Mouse (Mus musculus): ENCODE data around the gene Cdh13. TPM values are rescaled to one million over a fixed set of nuclear protein-coding genes. Genes with fewer than 3 reads are reported as not detected.

Gene Cdh13
- polyA plus RNA-seq, 1 experiment = 30.7 TPM

DNA sequence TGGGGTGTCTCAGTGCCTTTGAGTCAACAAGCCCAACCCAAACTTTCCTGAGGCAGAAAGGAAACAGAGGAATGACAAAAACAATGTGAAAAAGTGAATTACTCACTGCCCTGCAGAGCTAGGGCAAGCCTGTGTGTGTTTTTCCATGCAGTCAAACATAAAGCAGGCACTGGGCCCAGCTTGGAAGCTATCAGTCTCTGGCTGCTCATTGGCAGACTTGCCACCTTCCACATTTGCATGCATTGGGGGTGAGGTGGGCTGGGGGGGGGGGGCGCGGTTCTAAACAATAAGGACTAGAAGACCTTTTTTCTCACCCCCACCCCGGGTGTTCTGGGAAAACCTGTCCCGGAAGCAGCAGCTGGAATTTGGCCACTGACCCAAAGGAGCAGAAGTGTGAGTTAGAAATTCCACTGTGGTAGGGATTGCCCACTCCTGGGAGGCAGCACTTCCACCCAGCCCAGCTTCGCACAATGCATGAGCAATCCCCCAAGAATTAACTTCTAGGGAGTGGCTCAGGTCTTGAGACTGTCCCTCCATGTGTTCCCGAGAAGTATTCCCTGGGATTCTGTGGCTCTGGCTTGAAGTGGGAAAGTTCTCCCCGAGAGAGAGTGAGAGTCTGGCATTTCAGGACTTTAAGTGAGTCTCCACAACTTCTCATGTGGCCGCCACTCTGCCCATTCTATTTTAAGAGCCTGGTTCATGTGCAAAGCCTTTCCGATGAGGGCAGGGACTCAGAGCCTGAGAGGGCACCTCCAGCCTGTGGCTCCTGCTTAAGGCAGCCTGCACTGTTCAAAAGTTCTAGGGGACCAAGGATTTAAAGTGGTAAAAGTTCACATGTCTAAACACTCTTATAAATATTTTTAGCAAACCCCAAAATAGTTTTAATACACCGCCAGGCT is 3.0 kb downstream of the Cdh13 start:
- H3K4me3 ChIP-seq (ENCODE audit: insufficient read depth, low read depth, low read length) = peak overlapping the region; percentile 73
- peak overlapping the region; percentile 93 for H3K27ac ChIP-seq (replicated peaks; ENCODE audit: low read depth, low read length)
- peaks cover 13% of the 10 kb centered on the region for H3K4me1 ChIP-seq (ENCODE audit: control insufficient read depth, insufficient read depth, insufficient read length, low read length)

- H3K27ac ChIP-seq (replicated peaks; ENCODE audit: low read depth, low read length) = peak overlapping the region; percentile 93
- peaks cover 13% of the 10 kb centered on the region for H3K4me1 ChIP-seq (ENCODE audit: control insufficient read depth, insufficient read depth, insufficient read length, low read length)
- H3K4me3 ChIP-seq (ENCODE audit: insufficient read depth, low read depth, low read length) = no peak overlapping the region
Measured at GRCm38 (mm10) chr8:118287496-118287895, 4.0 kb downstream of the Cdh13 start.

DNA sequence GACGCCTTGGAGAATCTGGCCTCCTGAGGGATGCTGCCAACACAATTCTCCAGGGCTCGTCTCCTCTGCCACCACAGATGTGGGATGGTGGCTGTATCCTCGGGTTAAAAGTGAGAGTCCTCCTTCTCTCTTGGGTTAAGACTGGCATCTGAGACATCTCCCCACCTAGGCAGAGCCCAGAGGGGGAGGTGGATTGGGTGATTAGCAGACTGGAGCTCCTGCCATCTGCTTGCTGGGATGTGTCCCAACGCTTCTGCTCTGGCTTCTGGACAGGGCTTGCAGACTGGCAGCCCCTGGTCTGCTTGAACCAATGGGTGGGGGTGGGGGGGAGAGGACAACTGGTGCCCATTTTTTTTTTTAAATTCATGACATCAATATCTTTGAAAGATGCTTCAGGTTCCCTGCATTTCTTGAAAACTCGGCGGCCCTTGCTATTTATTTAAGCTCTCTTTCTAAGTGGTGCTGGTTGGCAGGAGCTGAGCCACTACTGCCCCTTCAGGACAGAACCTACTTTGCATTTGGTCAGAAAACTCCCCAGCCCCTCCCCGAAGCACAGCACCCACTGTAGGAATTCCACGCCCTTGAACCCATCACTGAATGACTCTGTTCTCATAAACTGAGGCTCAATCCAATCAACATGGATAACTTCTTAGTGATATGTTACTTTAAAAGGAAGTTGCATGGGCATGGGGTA is 4.9 kb downstream of the Cdh13 start:
- peaks cover 13% of the 10 kb centered on the region for H3K4me1 ChIP-seq (ENCODE audit: control insufficient read depth, insufficient read depth, insufficient read length, low read length)
- H3K4me3 ChIP-seq (ENCODE audit: insufficient read depth, low read depth, low read length) = no peak overlapping the region
- H3K27ac ChIP-seq (replicated peaks; ENCODE audit: low read depth, low read length) = 0 out of 2 replicates have a peak overlapping the region, but pooled peaks have one; percentile 8

DNA sequence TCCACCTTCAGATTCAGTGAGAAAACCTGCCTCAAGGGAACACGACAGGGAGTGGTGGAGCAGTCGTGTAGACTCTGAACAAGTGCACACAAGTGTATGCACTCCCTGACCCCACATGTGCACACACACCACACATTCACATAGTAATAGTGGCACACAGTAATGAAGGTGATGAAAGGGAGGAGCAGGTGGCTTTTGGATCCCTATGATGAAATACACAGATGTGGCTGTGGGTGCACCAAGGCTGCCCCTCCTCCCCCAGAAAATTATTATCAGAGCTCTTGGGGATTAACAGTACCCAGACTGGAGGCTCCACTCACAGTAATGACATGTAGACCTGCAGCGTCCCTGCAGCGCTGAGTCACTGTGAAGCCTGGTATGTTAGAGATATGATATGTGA is 5.6 kb downstream of the Cdh13 start:
- Histone ChIP-seq H3K4me1 (ENCODE audit: control insufficient read depth, insufficient read depth, insufficient read length, low read length) (peaks cover 13% of the 10 kb centered on the region), H3K4me3 (ENCODE audit: insufficient read depth, low read depth, low read length) (no peak overlapping the region), H3K27ac (replicated peaks; ENCODE audit: low read depth, low read length) (no peak overlapping the region)

DNA sequence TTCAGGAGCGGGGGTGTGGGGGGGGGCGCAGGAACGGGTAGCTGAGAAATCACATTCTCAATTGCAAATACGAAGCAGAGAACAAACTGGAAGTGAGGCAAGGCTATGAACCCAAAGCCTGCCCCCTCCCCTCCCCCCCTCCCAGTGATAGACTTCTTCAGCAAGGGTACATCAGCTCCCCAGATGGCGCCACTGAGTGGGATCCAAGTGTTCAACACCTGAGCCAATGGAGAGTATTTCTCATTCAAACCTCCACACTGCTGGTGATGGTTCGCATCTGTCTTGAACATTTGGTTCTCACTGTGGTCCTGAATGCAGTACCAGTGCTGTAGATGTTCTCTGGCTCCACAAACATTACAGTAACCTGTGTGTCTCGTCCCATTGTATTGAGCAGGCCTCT is 6.0 kb downstream of the Cdh13 start:
- Histone ChIP-seq H3K4me3 (ENCODE audit: insufficient read depth, low read depth, low read length) (no peak overlapping the region), H3K27ac (replicated peaks; ENCODE audit: low read depth, low read length) (peak overlapping the region; percentile 95; the same call in 1 of the 2 replicates), H3K4me1 (ENCODE audit: control insufficient read depth, insufficient read depth, insufficient read length, low read length) (peaks cover 13% of the 10 kb centered on the region)

GRCm38 (mm10) chr8:118290266-118290665 is 6.7 kb downstream of the Cdh13 start:
- Histone ChIP-seq H3K4me3 (ENCODE audit: insufficient read depth, low read depth, low read length) (no peak overlapping the region), H3K4me1 (ENCODE audit: control insufficient read depth, insufficient read depth, insufficient read length, low read length) (peaks cover 13% of the 10 kb centered on the region), H3K27ac (replicated peaks; ENCODE audit: low read depth, low read length) (peak overlapping the region; percentile 95)

DNA sequence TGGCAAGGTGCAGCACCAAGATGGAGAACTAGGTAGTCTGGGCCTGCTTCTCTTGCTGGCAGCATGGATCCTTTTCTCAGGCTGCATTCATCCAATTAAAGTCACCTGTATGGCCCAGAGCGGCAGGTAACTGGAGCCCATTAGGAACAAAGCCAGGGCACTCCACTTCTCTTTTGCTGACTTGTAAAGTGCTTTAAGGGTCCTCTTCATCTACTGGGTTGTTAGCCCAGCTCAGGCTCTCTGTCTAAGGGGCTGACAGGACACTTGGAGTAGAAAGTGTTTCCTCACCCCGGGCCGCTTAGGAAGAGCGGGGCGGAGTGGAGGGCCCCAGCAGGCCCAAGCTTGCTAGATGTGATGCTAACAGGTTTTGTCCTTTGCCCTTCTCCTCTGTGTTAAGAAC is 12.9 kb downstream of the Cdh13 start:
- no peaks in the 10 kb centered on the region for H3K4me1 ChIP-seq (ENCODE audit: control insufficient read depth, insufficient read depth, insufficient read length, low read length)
- no peak overlapping the region for H3K27ac ChIP-seq (replicated peaks; ENCODE audit: low read depth, low read length)
- H3K4me3 ChIP-seq (ENCODE audit: insufficient read depth, low read depth, low read length) = no peak overlapping the region

DNA sequence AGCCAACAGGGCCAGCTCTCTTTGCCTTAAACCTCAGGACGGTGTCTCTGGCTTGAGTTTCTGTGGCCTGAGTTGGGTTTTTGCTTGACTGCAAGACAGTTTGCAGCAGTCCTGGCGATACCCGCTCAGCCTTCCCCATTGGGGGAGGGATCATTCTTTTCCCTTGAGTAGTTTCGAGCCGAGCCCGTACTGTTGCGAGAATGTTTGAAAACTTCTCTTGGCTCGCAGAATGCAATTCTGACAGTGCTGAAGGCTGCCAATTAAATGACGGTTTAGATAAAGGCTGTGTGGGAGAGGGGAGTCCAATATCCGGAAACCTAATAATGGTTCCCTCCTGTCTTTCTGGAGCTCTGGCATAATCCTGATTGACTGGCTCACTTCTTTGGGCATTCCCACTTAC is 23.4 kb downstream of the Cdh13 start:
- no peak overlapping the region for H3K4me3 ChIP-seq (ENCODE audit: insufficient read depth, low read depth, low read length)
- no peaks in the 10 kb centered on the region for H3K4me1 ChIP-seq (ENCODE audit: control insufficient read depth, insufficient read depth, insufficient read length, low read length)
- no peak overlapping the region for H3K27ac ChIP-seq (replicated peaks; ENCODE audit: low read depth, low read length)

DNA sequence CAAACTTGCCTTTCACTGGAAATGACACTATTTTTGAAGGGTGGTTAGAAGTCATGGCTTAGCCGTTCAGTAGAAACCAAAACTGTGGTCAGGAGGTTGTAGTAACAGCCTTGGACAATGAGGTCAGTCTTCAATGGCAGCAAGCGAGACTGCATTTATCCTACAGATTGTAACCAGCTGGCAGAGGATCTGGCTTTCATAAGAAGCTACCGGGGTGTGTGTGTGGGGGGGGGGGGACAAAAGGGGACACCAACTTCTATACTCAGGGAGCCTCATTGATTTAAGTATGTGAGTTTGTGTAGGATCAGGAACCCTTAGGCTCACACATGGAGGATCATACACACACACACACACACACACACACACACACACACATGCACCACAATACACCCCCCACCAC is 25.6 kb downstream of the Cdh13 start:
- H3K27ac ChIP-seq (replicated peaks; ENCODE audit: low read depth, low read length) = no peak overlapping the region
- H3K4me1 ChIP-seq (ENCODE audit: control insufficient read depth, insufficient read depth, insufficient read length, low read length) = no peaks in the 10 kb centered on the region

GRCm38 (mm10) chr8:118313426-118314187 is 30.1 kb downstream of the Cdh13 start:
- H3K4me1 ChIP-seq (ENCODE audit: control insufficient read depth, insufficient read depth, insufficient read length, low read length) = no peaks in the 10 kb centered on the region
- H3K4me3 ChIP-seq (ENCODE audit: insufficient read depth, low read depth, low read length) = no peak overlapping the region
- no peak overlapping the region for H3K27ac ChIP-seq (replicated peaks; ENCODE audit: low read depth, low read length)

More for the DNA sequence above, 25.6 kb downstream of the Cdh13 start:
- H3K4me3 ChIP-seq (ENCODE audit: insufficient read depth, low read depth, low read length) = no peak overlapping the region

- H3K27ac ChIP-seq (replicated peaks; ENCODE audit: low read depth, low read length) = no peak overlapping the region
- H3K4me3 ChIP-seq (ENCODE audit: insufficient read depth, low read depth, low read length) = no peak overlapping the region
- no peaks in the 10 kb centered on the region for H3K4me1 ChIP-seq (ENCODE audit: control insufficient read depth, insufficient read depth, insufficient read length, low read length)
Measured at GRCm38 (mm10) chr8:118314188-118314563, 30.6 kb downstream of the Cdh13 start.

- no peak overlapping the region for H3K4me3 ChIP-seq (ENCODE audit: insufficient read depth, low read depth, low read length)
- no peak overlapping the region for H3K27ac ChIP-seq (replicated peaks; ENCODE audit: low read depth, low read length)
- no peaks in the 10 kb centered on the region for H3K4me1 ChIP-seq (ENCODE audit: control insufficient read depth, insufficient read depth, insufficient read length, low read length)
Measured at GRCm38 (mm10) chr8:118314932-118315331, 31.4 kb downstream of the Cdh13 start.

GRCm38 (mm10) chr8:118316440-118316839 is 32.9 kb downstream of the Cdh13 start:
- no peak overlapping the region for H3K4me3 ChIP-seq (ENCODE audit: insufficient read depth, low read depth, low read length)
- H3K4me1 ChIP-seq (ENCODE audit: control insufficient read depth, insufficient read depth, insufficient read length, low read length) = no peaks in the 10 kb centered on the region
- no peak overlapping the region for H3K27ac ChIP-seq (replicated peaks; ENCODE audit: low read depth, low read length)

DNA sequence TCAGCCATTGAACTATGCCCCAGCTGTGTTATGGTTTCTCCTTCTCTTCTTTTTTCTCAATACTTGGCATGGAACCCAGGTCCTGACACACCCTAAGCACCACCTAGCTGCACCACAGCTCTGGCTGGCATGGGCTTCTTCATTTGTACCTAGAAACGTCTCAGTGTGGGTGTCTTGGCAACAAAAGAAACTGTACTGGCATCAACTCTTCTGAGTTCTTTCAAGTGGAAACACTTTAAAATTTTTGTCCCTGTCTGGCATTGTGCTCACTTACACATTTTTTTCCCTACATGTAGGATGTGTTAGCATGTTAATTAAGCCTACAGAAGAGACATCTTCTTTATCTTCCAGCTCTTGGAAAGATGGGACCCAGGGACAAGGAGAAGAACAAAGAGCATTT is 37.0 kb downstream of the Cdh13 start:
- Histone ChIP-seq H3K4me3 (ENCODE audit: insufficient read depth, low read depth, low read length) (no peak overlapping the region), H3K4me1 (ENCODE audit: control insufficient read depth, insufficient read depth, insufficient read length, low read length) (no peaks in the 10 kb centered on the region), H3K27ac (replicated peaks; ENCODE audit: low read depth, low read length) (no peak overlapping the region)

DNA sequence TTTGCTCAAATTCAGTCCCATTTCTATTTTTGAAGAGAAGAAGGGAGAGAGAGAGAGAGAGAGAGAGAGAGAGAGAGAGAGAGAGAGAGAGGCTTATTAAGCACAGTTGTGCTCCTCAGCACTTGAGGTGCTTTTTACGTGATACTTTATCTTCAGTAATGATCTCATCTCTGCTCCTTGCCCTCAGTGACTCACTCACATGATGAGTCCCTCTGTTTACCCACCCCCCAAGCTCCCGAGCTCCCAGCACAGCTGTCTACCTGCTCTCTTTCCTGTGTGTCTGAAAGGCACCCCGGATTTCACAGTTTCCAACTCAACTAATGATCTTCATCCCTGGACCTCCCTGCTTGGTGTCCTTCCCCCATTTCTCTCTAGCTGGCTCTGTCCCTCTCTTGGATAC is 39.9 kb downstream of the Cdh13 start:
- no peak overlapping the region for H3K27ac ChIP-seq (replicated peaks; ENCODE audit: low read depth, low read length)
- H3K4me1 ChIP-seq (ENCODE audit: control insufficient read depth, insufficient read depth, insufficient read length, low read length) = no peaks in the 10 kb centered on the region
- no peak overlapping the region for H3K4me3 ChIP-seq (ENCODE audit: insufficient read depth, low read depth, low read length)
